Mouse (Mus musculus): ENCODE measurements at regions not wholly inside any gene's neighbourhood (a gene's known extent, or its start where the extent isn't known, plus 50 kb on each side); places are given as distances from the start of the nearest gene placed in this dataset.

DNA sequence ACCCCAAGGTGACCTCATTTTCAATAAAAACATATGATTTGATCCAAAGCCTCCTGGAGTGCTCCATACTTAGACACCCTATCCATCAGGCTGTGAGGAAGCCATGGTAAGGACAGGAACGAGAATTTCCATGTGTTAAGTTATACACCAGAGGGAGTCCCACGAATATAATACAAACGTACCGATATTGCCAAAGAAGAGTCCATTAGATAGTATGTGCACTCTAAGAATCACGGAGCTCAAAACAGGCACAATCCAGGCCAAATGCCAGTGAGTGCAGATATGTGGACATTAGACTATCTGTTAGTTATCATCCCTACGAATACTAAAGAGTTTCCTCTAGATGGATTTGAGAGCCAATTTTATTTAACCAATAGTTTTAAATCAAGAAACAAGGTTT lies 123.3 kb upstream of the Hmga2 start:
- TF ChIP-seq GATA1 (IDR thresholded peaks at IDR 0.05; ENCODE audit: borderline replicate concordance, low read length) (no peak), FLI1 (IDR thresholded peaks at IDR 0.05; ENCODE audit: low read length) (no peak)

Measured in megakaryocyte, embryonic 14.5 days (primary cell).